Mouse (Mus musculus) megakaryocyte, adult 5-6 weeks (primary cell): ENCODE measurements around the gene Med22. TPM values are rescaled to one million over a fixed set of nuclear protein-coding genes. Genes with fewer than 3 reads are reported as not detected.
"Not testable (repeated sequence)": the region's sequence is repeated elsewhere in the genome, so short reads cannot be mapped to it uniquely, and the experiment has no call there.

Source experiments
- ATAC-seq: 2 replicates; pipeline ENCODE4 v1.8.0; 2016; ENCODE audit warnings: mild to moderate bottlenecking, inconsistent platforms; ENCODE audit not compliant: poor library complexity, severe bottlenecking
- total RNA-seq, 2 experiments: library from RNA; stranded (forward) in 1 of 2; stranded (reverse) in 1 of 2; fragments of 153-499, 151-499 nt in 1 of 2; fragments of 221-1000, 200-1000 nt in 1 of 2; gene quantifications; 2 replicates each; pipeline versions ENCODE4 v1.2.3 to v1.2.4; 2015 to 2017

The Med22 gene
- total RNA-seq, 2 experiments from 2014 or later: 5.6 to 12.7 TPM

DNA sequence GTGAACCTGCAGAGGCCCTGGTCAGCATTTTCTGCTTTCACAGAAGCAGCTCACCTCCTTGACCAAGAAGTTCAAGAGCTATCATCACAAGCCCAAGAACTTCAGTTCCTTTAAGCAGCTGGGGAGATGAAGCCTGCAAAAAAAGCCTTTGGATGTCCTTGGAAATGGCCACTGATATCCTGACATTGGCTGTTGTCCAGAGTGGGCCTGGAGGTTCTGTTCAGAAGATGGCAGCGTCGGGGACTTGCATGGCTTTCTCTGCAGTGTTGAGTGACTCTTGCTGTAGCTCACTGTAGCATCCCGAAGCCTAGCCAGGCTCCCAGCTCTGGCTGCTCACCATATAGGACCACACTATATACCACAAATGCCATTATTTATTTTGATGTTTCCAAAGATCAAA is 9.2 kb upstream of the Med22 start:
- ATAC-seq: no peak

DNA sequence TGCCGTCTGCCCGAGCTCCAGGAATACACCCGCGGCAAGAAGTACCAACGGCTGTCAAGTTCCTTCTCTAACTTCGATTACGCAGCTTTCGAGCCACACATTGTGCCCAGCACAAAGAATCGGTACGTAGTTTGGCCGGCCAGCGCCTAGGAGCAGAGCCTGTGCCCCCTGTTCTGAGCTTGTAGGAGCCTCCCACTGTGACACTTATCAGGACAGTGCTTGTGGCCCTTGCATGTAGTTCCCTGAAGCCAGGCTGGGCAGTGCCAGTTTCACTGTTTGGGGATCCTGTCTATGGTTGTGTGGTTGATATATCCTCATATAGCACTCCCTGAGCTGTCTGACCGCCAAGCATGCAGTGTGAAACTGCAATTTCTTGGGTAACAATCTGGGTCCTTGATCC is 6.3 kb upstream of the Med22 start:
- peak; percentile 32 for ATAC-seq

DNA sequence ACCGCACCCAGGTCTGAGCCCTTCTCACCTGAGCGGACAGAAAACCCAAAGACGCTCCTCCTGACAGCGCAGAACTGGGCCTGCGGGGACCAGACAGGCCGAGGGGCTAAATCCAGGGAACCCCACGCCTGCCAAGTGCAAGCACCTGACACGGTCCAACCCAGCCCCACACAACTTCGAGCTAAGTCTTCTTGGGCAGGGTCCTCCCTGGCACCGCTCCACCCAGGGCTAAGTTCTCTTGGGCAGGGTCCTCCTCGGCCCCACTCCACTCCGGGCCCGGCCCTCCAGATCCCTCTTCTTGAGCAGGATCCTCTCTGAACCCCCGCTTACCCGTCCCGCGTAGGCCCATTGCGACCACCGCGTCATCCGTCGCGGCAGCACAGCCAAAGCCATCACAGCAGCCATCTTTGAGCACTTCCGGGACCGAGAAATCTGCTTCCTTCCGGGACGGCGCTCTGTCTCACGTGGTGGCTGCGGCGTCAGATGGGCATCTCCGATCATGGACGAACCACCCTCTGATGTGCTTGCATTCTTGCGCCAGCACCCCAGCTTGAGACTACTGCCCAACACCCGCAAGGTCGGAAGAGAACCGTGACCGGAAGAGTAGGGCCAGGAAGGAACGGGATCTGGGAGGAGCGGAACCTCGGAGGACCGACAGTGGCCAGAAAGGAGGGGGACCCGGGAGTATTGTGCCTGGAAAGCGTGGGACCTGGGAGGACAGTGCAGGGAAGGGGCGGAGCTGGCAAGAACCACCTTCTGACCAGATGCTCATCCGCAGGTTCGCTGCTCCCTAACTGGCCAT is 5.7 kb upstream of the Med22 start, which contains the start of the genes Surf2 and Surf1:
Gene Surf2, plus strand, starts transcription at position 441 of the 802 bp plus-strand sequence.
Gene Surf1, minus strand, starts transcription at position 604 of the 802 bp plus-strand sequence.
- ATAC-seq: peak; percentile 96

DNA sequence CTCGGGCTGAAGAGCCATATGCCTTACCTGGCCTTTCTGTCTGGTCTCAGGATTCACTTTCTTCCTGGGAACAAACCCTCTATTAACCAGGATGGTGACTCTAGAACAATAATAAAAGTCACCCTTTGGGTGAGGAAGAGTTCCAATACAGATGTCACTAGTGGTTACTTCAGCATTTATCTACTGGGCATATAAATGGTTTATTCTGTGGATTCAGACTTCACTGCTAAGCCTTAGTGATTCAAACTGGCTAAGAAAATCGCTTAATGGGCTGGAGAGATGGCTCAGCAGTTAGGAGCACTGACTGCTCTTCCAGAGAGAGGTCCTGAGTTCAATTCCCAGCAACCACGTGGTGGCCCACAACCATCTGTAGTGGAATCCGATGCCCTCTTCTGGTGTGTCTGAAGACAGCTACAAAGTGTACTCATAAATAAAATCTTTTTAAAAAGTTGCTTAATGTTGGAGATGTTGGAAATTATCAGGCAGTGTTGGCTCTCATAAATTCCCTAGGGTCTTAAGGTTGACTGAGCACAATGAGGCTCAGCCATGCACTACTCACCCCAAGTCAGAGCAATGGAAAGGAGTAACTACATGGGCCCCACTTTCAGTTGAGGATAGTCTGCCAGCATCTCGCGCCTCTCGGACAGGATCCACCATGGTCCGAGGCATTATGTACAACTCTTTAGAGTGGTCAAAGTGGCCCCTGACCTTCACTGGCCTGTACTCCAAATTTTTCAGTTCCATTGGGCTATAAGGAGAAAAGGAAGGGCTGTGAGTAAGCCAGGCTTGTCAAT is 3.9 kb upstream of the Med22 start:
- ATAC-seq: no peak

DNA sequence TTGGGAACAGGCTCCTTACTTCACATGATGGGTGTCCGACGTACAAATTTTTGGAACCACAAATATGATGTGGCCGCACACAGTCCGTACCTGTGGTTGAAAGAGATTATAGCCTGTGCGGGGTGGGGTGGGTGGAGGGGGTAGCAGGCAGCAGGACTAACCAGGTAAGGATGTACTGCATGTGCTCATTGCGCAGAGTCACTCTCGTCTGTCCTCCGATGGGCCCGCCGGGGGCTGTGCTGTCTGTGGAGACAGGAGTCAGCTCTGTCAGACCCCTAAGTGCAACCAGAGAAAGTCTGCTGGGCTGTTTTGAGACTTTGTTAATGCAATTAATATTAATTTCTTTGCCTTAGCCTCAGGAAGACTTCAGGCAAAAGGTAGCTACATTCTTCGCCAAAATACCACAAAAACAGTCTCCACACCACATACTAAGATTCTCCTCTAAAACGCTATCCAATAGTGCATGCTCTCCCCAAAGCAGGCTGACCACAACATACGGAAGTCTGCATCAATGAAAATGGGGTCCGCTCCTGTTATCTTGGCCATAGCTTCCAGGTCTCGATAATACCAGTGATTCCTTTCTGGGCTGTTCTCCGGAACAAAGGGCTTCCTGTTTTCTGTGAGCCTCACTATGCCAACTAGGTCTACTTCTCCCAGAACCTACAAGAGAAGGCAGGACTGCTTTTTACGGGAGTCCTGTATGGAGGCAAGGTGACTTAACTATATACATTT is 3.1 kb upstream of the Med22 start:
- ATAC-seq: no peak

DNA sequence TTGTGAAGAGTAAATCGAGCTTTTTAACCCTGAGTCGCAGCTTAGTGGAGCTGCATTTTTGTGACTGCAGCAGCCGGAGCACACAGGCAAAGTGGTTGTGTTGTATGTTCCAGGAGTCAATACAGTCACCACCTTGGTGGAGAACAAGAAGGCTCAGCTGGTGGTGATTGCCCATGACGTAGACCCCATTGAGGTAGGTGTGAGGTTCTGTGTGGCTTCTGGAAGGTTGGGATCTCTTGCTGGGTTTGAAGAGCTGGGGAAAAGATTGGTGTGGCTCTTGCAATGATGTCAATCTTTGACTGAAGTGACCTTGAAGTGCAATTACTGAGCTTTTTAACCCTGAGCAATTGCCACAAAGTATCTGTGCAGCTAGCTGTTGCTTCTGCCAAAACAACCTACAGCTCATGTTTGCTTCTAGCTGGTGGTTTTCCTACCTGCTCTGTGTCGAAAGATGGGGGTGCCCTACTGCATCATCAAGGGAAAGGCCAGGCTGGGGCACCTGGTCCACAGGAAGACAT is 1.8 kb upstream of the Med22 start:
- no peak for ATAC-seq

DNA sequence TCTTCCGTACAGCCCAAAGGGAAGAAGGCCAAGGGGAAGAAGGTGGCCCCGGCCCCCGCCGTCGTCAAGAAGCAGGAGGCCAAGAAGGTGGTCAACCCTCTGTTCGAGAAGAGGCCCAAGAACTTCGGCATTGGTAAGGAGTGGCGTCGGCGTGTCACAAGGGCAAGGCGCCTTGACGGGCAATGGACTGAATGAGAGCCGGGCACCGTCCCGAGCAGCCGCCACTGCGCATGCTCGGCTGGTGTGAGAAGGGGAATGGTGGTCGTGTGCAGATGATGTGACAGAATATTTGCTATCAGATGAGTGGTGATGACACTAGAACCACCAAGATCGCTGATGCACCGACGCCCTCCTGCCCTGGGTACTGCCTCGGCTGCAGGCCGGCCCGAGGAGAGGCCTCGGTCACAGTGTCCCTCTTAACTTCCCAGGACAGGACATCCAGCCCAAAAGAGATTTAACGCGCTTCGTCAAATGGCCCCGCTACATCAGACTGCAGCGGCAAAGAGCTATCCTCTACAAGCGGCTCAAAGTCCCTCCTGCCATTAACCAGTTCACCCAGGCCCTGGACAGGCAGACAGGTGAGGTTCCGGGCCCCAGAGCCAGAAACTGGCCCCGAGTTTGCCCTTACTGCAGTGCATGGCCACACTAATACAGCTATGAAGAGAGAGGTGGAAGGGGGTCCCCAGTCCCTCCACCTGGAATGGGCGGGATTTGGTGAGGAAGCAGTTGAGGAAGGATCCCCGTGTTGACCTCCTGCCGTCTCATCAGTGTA is 703 bp upstream of the Med22 start:
- ATAC-seq: peak; percentile 9; the same call in 1 of the 2 replicates

DNA sequence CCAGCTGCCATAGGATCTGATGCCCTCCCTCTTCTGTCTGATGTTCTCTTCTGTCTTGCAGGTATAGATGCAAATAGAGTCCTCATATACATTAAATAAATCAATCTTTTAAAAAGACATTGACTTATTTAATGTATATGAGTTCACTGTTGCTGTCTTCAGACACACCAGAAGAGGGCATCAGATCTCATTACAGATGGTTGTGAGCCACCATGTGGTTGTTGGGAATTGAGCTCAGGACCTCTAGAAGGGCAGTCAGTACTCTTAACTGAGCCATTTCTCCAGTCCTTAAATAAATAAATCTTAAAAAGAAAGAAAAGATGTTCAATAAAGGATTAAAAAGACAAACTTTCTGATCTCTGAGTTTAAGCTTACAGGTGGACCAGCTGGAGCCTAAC is 1.1 kb downstream of the Med22 start:
- ATAC-seq: no peak

DNA sequence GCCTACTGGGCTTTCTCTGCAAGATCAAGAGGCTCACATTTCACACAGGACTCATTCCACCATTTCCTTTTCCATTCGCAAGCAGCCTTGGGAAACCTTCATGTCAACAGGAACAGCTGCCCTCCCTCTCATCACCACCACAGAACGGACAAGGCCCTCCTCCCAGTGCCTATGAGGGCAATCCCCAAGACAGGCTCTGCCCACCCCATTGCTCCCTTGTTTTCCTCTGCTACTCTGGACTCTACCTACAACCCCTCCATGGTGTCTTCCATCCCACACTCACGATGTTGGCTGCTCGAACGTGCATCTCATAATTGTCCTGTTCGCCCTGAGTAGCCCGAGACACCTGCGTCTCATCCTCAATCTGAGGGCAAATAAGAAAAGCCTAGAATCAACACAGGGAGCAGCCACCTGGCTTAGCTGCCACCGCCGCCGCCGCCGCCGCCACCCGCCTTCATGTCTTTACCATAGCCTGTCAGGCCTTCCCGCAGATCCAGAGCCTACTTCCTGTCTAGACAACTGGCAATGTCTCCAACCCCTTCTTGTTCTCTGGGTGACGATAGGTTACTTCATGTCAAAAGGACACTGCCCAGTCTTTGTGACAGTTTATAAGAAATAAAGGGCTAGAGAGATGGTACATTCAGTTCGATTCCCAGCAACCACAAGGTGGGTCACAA is 1.6 kb downstream of the Med22 start:
- ATAC-seq: no peak

DNA sequence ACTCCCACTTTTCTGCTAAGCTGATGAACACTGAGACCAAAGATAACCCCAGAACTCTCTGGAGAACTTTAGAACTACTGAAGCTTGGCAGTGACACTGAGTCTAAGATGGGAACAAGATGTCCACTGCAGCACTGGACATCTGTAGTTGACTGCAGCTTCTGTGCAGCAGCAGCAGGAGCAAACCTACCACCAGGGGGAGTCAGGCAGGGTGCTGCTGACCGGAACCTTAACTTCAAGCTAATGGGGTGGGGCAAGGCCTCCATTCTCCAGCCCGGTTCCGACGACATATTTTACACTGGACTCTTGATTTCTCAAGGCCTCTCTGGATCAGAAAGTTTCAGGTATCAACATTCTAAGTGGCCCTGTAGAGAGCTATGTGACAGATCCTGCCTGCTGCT is 3.4 kb downstream of the Med22 start:
- 0 out of 2 replicates have a peak, but pooled peaks have one; percentile 23 for ATAC-seq

DNA sequence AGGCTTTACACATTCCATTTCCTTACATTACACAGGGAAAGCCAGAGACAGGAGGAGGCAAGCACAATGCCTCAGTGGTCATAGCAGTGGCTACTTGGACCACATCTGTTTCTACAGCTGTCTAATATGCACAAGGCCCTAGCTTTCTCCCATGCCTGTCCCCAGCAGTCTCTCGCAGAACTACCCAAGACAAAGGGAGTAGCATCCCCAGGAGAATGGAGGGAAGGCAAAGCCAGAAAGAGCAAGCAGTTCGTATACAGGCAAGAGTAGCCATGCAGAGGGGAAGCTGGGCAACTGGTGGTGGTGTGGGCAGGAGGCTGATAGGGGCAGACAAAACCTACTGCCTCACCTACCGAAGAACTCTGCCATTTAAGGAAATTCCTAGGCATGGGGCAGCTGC is 4.0 kb downstream of the Med22 start:
- ATAC-seq: no peak

DNA sequence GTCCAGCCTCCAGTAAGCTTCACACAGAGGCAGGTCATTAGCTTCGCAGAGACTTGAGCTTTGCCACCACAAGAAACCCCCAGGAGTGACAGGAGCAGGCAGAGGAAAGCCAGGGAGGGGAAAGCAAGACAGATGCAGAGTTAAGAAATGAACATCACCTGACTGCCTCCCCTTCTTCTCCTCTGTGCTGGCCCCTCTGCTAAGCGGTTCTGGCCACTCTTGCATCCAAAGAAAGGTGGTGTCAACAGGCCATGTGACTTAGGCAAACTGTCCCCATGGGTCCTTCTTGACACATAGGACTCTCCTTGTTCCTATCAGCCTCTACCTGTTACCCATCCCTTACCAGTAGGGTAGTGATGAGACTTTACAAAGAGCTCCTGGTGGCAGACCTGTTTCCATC is 4.5 kb downstream of the Med22 start:
- ATAC-seq: no peak

DNA sequence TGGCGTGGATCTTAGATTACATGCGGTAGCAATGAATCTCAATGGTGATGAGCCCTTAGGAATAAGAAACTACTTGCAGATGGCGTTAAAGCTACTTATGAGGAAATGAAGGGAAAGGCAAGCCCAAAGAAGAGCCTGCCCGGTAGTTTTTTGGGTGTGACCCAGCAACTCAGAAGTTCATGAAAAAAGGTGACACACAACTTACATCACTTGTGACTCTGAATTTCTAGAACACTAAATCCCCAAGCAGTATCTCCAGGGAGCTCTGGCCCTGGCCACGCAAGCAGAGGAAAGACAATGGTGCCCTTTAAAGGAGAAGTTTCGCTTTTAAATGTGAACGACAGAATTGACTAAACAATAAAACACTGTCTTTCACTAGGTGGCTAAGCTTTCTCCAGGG is 7.2 kb downstream of the Med22 start:
- no peak for ATAC-seq

DNA sequence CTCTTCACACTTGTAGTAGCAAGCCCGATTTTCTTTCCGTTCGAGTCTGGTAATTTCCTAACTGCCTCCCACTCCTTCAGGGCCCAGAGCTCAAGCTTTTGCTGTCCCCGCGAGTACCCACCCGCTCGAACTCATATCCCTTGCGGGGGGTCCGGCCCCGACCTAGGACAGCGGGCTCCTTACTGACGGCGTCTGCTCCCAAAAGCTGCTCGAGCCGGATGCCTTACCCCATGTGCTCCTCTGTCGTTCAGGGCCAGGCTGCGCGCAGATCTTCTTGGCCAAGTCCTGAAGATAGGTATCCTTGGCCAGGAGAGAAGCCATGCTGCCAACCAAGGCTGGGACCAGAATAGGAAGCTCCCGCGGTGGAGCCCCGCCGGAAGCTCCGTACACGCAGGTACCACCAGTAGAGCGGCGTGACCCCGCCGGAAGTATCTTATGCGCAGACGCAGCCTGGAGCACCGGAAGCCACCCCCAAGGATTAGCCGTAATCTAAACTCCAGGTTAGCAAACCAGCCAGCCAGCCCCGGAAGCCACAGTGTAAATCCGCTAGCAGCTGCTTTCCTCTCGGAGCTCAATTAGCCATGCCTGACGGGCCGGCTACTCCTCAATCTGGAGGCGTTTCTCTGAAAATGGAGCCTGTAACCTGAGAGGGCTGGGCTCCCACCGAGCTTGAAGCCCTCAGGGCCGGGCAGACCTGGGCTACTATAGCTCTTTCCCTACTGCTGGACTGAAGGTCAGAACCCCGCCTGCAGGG is 7.8 kb downstream of the Med22 start, which contains the start of gene Surf6:
Gene Surf6, minus strand, starts transcription at position 413 of the 754 bp plus-strand sequence.
- peak; percentile 90 for ATAC-seq

DNA sequence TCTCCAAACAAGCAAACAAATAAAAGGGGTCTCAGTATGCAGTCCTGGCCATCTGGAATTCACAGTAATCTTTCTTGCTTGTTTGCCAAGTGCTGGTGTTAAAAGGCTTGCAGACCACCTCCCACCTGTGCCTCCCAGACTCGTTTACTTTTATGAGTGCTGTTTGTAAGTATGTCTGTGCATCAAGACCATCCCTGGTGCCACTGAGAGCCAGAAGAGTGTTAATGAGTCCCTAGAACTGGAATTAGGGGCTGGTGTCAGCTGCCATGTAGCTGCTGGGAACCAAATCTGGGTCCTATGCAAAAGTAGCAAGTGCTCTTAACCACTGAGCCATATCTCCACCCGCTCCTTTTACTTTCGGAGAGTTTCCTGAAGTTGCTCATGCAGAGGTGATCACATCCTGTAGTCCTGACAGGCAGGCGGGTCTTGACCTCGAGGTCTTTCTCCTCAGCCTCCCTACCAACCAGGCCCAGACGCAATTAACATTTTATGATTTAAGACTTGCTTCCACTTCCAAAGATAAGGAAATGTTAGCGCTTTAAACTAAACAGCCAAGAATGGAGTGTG is 8.6 kb downstream of the Med22 start:
- no peak for ATAC-seq

DNA sequence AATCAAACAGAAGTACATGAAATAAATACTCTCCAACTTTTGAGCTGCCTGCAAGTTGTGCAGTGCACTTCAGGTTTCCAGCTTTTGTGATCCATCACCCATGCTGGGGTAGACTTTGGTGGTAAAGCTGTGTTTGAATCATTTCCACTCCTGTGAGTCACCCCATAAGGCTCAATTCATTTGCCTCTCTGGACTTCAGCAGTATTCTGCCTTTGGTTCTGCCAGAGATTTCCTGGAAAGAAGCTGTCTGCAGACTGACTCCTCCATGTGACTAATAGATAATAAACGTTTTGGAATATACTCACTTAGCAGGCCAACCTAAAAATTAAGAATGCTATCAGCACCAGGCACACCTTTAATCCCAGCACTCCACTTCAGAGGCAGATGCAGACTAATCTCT is 9.7 kb downstream of the Med22 start:
- ATAC-seq: no peak

DNA sequence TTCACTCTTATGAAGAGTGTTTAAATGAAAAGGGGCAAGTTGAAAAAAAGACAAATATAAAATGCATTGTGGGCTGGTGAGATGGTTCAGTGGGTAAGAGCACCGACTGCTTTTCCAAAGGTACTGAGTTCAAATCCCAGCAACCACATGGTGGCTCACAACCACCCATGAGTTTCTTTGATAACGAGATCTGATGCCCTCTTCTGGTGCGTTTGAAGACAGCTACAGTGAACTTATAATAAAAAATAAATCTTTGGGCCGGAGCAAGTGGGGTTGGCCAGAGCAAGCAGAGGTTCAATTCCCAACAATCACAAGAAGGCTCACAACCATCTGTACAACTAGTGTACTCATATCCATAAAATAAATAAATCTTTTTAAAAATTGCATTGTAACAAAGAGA is 14.6 kb downstream of the Med22 start:
- ATAC-seq: no peak

DNA sequence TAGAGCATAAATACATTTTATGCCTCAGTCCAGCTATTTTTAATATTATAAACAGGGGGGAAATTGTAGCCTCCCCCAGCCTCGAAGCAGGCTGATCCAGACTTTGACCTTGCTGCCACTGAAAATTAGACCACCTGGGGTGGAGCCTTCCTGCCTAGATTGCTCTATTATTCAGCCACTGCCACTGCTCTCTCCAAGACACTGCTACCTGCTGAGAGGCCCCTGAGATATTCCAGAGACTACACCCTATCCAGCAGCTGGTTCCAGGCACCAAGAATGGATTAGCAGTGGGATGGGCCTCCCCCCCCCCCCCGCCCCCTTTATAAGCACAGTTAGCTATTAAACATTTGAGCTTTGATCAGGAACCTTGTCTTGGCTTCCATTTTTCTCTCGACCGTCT is 24.3 kb downstream of the Med22 start:
- not testable (repeated sequence) for ATAC-seq

DNA sequence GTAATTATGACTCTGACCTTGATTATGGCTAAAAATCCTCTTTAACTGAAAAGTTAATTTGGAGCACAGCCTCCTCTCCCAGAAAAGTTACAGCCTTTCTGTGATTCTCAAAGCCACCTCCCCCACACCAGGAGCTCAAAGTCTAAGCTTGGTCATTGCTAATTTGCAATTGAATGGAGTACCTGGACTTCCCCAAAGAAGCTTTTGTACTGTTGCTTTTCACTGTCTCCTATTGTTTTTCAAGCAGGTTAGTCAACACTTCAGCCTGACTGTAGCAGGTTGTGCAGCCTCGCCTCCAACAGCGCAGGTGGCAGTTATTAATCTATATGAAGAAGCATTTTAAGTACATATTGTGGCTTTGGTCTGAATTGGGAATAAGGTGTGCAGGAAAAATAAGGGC is 24.9 kb downstream of the Med22 start:
- not testable (repeated sequence) for ATAC-seq
